Mouse (Mus musculus) heart, postnatal 0 days (tissue): ENCODE data around the gene Clcn6.

Experiments
- CTCF ChIP-seq: IDR thresholded peaks from 2 replicates; pipeline ENCODE4 v1.5.1; 2016; ENCODE audit warnings: antibody characterized with exemption, control low read depth, low read depth
- EP300 ChIP-seq: IDR thresholded peaks from 2 replicates; pipeline ENCODE4 v1.6.1; 2016; ENCODE audit warnings: antibody characterized with exemption, low read depth

DNA sequence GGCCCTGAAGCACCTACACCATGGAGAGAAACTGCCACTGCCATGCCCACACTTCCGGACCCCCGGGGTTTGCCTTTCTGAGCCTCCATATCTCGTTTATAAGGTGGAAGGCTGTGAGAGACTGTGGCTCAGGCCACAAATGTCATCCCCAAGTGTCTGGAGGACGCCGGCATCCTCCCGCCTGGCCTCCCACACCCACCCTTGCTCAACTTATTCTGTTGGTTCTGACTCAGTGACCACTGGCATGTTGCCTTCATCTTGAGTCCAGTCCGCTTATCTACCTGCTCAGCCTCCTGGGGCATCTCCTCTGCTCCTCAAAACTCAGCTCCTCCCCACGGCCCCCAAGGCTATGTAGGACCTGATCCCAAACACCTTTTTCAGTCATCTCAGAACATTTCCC, 28.7 kb upstream of the Clcn6 start:
- TF ChIP-seq CTCF (no peak), EP300 (no peak)
